Mouse (Mus musculus): ENCODE measurements around the gene Rapgef4.

DNA sequence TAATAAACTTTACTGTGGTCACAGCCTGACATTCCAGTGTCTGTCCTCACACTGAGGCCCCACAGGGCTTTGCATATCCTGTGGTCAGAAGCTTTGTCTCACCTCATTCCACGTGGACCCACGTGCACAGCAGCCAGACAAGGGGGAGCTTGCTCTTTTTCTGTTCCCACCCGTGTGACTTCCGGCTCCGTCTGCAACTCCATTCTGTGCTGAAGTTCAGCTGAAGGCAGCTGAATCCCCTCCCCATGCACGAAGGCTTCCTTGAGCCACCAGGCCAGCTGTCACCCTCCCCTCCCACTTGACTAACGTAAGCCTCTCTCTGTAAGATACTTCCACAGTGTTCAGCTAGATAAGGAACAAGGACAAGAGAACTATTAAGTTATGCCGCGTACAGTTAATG lies 176.5 kb downstream of the Rapgef4 start:
- no peak for TF ChIP-seq CTCF (IDR thresholded peaks at IDR 0.05; ENCODE audit: low read depth)
- no peak for TF ChIP-seq EP300 (optimal IDR thresholded peaks at IDR 0.05)

All from stomach, postnatal 0 days (tissue).